Mouse (Mus musculus): ENCODE results near the gene Mrgpra1. TPM values are rescaled to one million over a fixed set of nuclear protein-coding genes. Genes with fewer than 3 reads are reported as not detected.
"Not testable (repeated sequence)": the region's sequence is repeated elsewhere in the genome, so short reads cannot be mapped to it uniquely, and the experiment has no call there.

Gene Mrgpra1
- not detected for total RNA-seq (2018; cell fraction: chromatin; rRNA removed)
- not detected for total RNA-seq (2018; cell fraction: cytosol; rRNA removed)
- total RNA-seq (2018; cell fraction: nucleus; rRNA removed) = not detected
- not detected in 3 replicates for polyA plus RNA-seq (2018)

- 50% methylated on average over 1 of the region's 1 CpGs for WGBS (ENCODE audit: missing documents)
- Histone ChIP-seq H3K36me3 (ENCODE audit: inconsistent target) (no peaks in the 10 kb centered on the region), H3K4me3 (ENCODE audit: inconsistent target) (no peak within 1 kb of the TSS), H3K79me2 (ENCODE audit: inconsistent target) (no peaks in the 10 kb centered on the region), H3K27ac (no peak within 1 kb of the TSS)
Measured at GRCm38 (mm10) chr7:47354140-47354539, at the start of gene Mrgpra1. Gene Mrgpra1 (minus strand): TSS chr7:47354240.

- no peaks in the 10 kb centered on the region for H3K36me3 ChIP-seq (ENCODE audit: inconsistent target)
- H3K79me2 ChIP-seq (ENCODE audit: inconsistent target) = no peaks in the 10 kb centered on the region
Measured at GRCm38 (mm10) chr7:47401125-47401524, 47.1 kb upstream of the Mrgpra1 start.

GRCm38 (mm10) chr7:47348421-47348820 lies 5.6 kb downstream of the Mrgpra1 start:
- Histone ChIP-seq H3K79me2 (ENCODE audit: inconsistent target) (no peaks in the 10 kb centered on the region), H3K4me3 (ENCODE audit: inconsistent target) (no peak overlapping the region), H3K27ac (no peak overlapping the region), H3K36me3 (ENCODE audit: inconsistent target) (no peaks in the 10 kb centered on the region)
- WGBS (ENCODE audit: missing documents) = 57% methylated on average over 3 of the region's 3 CpGs

More at GRCm38 (mm10) chr7:47401125-47401524, 47.1 kb upstream of the Mrgpra1 start:
- no peak overlapping the region for H3K4me3 ChIP-seq (ENCODE audit: inconsistent target)
- H3K27ac ChIP-seq = no peak overlapping the region

- H3K36me3 ChIP-seq (ENCODE audit: inconsistent target) = no peaks in the 10 kb centered on the region
- no peak overlapping the region for H3K27ac ChIP-seq
- H3K79me2 ChIP-seq (ENCODE audit: inconsistent target) = no peaks in the 10 kb centered on the region
- 79% methylated on average over 4 of the region's 4 CpGs for WGBS (ENCODE audit: missing documents)
- no peak overlapping the region for H3K4me3 ChIP-seq (ENCODE audit: inconsistent target)
Measured at GRCm38 (mm10) chr7:47345905-47346478, 8.0 kb downstream of the Mrgpra1 start.

- H3K27ac ChIP-seq; H3K79me2 ChIP-seq (ENCODE audit: inconsistent target); H3K4me3 ChIP-seq (ENCODE audit: inconsistent target); H3K36me3 ChIP-seq (ENCODE audit: inconsistent target): not testable (repeated sequence)
- WGBS (ENCODE audit: missing documents) = 84% methylated on average over 2 of the region's 3 CpGs
Measured at GRCm38 (mm10) chr7:47341887-47342286, 12.2 kb downstream of the Mrgpra1 start.

GRCm38 (mm10) chr7:47341389-47341788 lies 12.7 kb downstream of the Mrgpra1 start:
- 87% methylated on average over 2 of the region's 3 CpGs for WGBS (ENCODE audit: missing documents)
- not testable (repeated sequence) for H3K27ac ChIP-seq; H3K36me3 ChIP-seq (ENCODE audit: inconsistent target); H3K79me2 ChIP-seq (ENCODE audit: inconsistent target); H3K4me3 ChIP-seq (ENCODE audit: inconsistent target)

- H3K36me3 ChIP-seq (ENCODE audit: inconsistent target) = no peaks in the 10 kb centered on the region
- H3K27ac ChIP-seq = no peak overlapping the region
- H3K4me3 ChIP-seq (ENCODE audit: inconsistent target) = no peak overlapping the region
- 44% methylated on average over 1 of the region's 1 CpGs for WGBS (ENCODE audit: missing documents)
- no peaks in the 10 kb centered on the region for H3K79me2 ChIP-seq (ENCODE audit: inconsistent target)
Measured at GRCm38 (mm10) chr7:47318299-47318698, 35.7 kb downstream of the Mrgpra1 start.

- Histone ChIP-seq H3K27ac (no peak overlapping the region), H3K79me2 (ENCODE audit: inconsistent target) (no peaks in the 10 kb centered on the region), H3K4me3 (ENCODE audit: inconsistent target) (no peak overlapping the region), H3K36me3 (ENCODE audit: inconsistent target) (no peaks in the 10 kb centered on the region)
- 42% methylated on average over 4 of the region's 4 CpGs for WGBS (ENCODE audit: missing documents)
Measured at GRCm38 (mm10) chr7:47312289-47312688, 41.8 kb downstream of the Mrgpra1 start.

- H3K4me3 ChIP-seq (ENCODE audit: inconsistent target) = no peak overlapping the region
- H3K36me3 ChIP-seq (ENCODE audit: inconsistent target) = no peaks in the 10 kb centered on the region
- WGBS (ENCODE audit: missing documents) = 86% methylated on average over 10 of the region's 10 CpGs
- no peaks in the 10 kb centered on the region for H3K79me2 ChIP-seq (ENCODE audit: inconsistent target)
- no peak overlapping the region for H3K27ac ChIP-seq
Measured at GRCm38 (mm10) chr7:47309855-47310254, 44.2 kb downstream of the Mrgpra1 start.

GRCm38 (mm10) chr7:47304661-47305060 lies 49.4 kb downstream of the Mrgpra1 start:
- WGBS (ENCODE audit: missing documents) = 86% methylated on average over 1 of the region's 6 CpGs
- not testable (repeated sequence) for H3K27ac ChIP-seq; H3K4me3 ChIP-seq (ENCODE audit: inconsistent target); H3K36me3 ChIP-seq (ENCODE audit: inconsistent target); H3K79me2 ChIP-seq (ENCODE audit: inconsistent target)

- not testable (repeated sequence) for H3K36me3 ChIP-seq (ENCODE audit: inconsistent target); H3K27ac ChIP-seq; H3K79me2 ChIP-seq (ENCODE audit: inconsistent target); H3K4me3 ChIP-seq (ENCODE audit: inconsistent target)
Measured at GRCm38 (mm10) chr7:47299612-47300011, 54.4 kb downstream of the Mrgpra1 start.

Other genes with a start within 250 kb of the Mrgpra1 start
- gene Ptpn5, start 220.6 kb downstream of the Mrgpra1 start, polyA plus RNA-seq (2018) = not detected in 3 replicates
- gene Mrgpra6, start 149.3 kb downstream of the Mrgpra1 start, polyA plus RNA-seq (2018) = not detected in 3 replicates
- gene Mrgpra9, start 101.4 kb downstream of the Mrgpra1 start, polyA plus RNA-seq (2018) = not detected in 3 replicates
- gene Mrgpra2a, start 97.9 kb upstream of the Mrgpra1 start, polyA plus RNA-seq (2018) = not detected in 3 replicates
- gene Mrgpra2b, start 174.6 kb upstream of the Mrgpra1 start, polyA plus RNA-seq (2018) = 0.60 TPM in 1 of 3 replicates, not detected in the others
- not detected in 3 replicates for gene Mrgpra3, start 247.1 kb upstream of the Mrgpra1 start, polyA plus RNA-seq (2018)